Mouse (Mus musculus) erythroblast, adult 5-6 weeks (primary cell): ENCODE data around the gene Fbxl8. TPM values are rescaled to one million over a fixed set of nuclear protein-coding genes. Genes with fewer than 3 reads are reported as not detected.

Experiments used
- ATAC-seq: replicated peaks from 2 replicates; pipeline ENCODE4 v1.8.0; 2016; ENCODE audit warnings: moderate number of reproducible peaks, mild to moderate bottlenecking, moderate TSS enrichment, inconsistent platforms; ENCODE audit not compliant: poor library complexity, low FRiP score, severe bottlenecking
- total RNA-seq, 2 experiments: library from RNA; stranded (forward) in 1 of 2; stranded (reverse) in 1 of 2; fragments of 150-400 nt in 1 of 2; fragments of 200-764, 138-1000 nt in 1 of 2; gene quantifications; 2 replicates each; pipeline versions ENCODE4 v1.2.3 to v1.2.4; 2015 to 2017; ENCODE audit warnings: low replicate concordance in 2 of 2

Fbxl8 gene
- total RNA-seq, 2 experiments from 2014 or later, result 0.94 to 3.5 TPM

DNA sequence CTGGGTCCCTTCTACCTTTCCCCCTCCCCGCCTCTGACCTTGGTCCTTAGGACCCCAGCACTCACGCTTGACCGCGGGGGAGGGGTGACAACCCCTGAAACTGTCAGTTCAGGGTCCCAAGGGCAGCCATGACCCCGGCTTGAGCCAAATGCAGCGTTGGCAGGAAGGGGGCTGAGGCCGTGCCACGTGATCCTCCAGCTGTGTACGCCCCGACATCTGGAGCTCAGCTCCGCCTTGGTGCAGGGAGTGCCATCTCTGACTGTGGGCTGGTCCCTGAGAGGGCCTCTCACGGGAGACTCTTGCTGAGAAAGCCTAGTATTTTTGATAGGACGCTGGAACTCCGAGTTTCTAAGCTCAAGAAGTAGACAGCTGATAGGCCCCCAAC lies 9.5 kb upstream of the Fbxl8 start, which contains the start of gene B3gnt9:
B3gnt9 (minus strand) TSS at position 188 of the 385 bp plus-strand sequence.
- peak; percentile 73 for ATAC-seq

DNA sequence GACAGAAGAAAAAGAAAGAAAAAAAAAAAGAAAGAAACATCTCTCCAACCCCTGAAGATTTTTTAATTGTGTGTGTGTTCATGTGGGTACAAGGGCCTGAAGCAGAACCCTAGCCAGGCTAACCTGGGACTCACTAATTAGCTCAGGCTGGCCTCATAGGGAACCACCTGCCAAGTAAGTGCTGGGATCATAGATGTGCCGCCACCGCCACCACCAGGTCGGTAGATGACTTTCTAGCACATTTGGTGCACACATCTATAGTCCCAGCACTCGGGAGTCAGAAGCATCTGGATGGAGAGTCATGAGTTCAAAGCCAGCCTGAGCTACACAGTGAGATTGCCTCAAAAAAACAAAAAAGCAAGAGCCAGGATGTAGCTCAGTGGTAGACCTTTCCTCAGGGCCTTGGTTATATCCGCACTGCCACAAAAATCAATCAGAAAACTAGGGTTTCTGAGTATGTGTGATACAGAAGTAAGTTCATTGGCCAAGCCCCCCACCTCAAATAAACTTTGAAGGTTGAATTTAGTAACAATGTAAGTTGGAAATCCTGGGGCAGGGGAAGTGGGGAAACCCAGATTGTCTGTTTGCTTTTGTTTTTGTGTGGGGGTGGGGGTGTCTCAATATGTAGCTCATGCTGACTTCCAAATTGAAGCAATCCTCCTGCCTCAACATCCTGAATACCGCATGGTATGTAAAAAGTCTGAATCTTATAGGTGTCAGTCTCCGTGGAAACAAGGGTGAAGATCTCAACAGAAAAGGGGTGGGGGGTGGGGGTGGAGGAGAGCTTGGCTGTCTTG lies 6.9 kb upstream of the Fbxl8 start:
- ATAC-seq, result no peak

GRCm38 (mm10) chr8:105258911-105259720 lies 5.3 kb upstream of the Fbxl8 start:
- peak; percentile 7; the same call in 1 of the 2 replicates for ATAC-seq

- ATAC-seq, result peak; percentile 66
Measured at GRCm38 (mm10) chr8:105259721-105260320, 4.6 kb upstream of the Fbxl8 start.

- no peak for ATAC-seq
Measured at GRCm38 (mm10) chr8:105260371-105261099, 3.9 kb upstream of the Fbxl8 start.

DNA sequence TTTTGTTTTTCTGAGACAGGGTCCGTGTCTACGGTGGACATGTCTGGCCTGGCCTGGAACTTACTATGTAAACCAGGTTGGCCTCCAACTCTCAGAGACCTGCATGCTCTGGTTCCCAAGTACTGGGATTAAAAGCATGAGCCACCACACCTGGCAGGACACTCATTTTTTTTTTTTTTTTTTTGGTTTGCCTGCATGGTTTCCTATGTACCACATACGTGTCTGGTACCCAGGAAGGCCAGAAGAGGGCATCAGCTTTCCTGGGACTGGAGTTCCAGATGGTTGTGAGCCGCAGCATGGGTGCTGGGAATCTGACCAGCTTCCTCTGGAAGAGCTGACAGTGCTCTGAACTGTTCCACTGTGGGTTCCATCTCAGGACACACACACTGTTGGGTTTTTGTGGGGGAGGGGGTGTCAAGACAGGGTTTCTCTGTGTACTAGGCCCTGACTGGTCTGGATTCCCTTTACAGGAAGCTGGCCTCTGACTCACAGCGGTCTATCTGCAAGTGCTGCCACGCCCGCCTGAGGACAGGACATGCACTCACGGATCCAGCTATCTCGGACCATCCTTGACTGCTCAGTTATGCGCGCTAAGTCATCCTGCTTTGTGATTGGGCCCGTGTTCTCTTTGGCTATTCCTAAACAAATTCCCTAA lies 3.0 kb upstream of the Fbxl8 start:
- ATAC-seq, result no peak

DNA sequence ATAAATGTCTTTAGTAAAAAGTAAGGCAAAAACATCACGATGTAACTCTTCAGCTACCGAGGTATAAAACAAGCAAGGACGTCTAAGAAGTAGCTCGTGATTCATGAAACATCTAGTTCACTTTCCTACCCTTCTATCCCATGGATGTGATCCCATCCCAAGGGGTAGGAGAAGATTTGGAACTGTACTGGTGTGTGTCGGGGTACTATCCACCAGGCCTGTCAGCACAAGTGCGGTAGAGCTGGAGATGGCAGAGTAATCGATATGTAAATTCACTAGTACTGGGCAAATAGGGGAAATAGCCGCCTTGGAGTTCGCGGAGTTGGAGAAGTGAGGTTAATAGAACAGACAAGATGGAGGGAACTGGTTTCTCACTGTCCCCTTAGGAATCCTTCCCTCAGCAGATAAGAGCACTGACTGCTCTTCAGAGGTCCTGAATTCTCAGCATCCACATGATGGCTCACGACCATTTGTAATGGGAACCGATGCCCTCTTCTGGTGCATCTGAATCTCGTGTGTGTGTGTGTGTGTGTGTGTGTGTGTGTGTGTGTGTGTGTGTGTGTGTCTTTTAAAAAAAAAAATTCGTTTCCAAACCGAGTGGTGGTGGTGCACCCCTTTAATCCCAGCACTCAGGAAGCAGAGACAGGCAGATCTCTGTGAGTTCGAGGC lies 1.1 kb upstream of the Fbxl8 start:
- no peak for ATAC-seq

GRCm38 (mm10) chr8:105265128-105265527 lies 680 bp downstream of the Fbxl8 start:
- no peak for ATAC-seq

DNA sequence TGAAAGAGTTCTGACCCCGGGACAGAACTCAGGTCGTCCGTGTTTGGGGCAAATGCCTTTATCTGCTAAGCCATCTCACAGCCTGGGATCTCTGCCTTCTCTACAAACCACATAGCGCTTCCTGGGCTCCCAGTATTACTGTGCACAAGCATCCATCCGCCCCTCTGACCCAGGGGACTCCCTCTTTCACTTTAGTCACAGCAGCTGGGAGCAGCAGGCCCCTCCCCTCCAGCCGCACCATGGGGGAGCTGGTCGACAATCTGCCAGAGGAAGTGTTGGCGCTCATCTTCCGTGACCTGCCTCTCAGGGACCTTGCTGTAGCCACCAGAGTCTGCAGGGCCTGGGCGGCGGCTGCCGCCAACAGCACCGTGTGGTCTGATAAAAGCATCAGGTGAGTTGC lies 2.3 kb downstream of the Fbxl8 start:
- no peak for ATAC-seq

DNA sequence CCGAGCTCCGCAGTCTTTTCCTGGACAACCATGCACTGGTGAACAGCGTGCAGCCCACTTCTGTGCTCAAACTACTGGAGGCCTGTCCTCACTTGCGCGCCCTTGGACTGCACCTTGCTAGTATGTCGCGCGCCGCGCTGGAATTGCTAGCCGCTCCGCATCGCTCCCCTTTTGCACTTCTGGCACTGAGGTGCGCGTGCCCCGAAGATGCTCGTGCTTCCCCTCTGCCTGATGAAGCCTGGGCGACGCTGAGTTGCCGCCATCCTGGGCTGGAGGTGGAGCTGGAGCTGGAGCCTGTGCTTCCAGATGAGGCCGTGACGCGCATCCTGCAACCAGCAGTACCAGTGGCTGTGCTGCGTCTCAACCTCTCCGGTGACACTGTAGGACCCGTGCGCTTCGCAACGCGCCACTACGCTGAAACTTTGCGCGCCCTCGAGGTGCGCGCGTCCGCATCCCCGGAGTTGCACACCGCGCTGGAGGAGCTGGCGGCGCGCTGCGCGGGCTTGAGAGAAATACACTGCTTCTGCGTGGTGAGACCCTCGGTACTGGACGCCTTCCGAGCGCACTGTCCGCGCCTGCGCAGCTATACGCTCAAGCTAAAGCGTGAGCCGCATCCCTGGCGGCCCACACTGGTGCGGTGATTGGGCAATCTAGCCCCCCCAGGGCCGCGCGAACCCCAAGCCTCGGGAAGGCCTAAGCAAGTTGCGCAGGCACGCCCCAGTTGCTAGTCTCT lies 4.1 kb downstream of the Fbxl8 start:
- no peak for ATAC-seq

- no peak for ATAC-seq
Measured at GRCm38 (mm10) chr8:105269075-105269458, 4.6 kb downstream of the Fbxl8 start.

DNA sequence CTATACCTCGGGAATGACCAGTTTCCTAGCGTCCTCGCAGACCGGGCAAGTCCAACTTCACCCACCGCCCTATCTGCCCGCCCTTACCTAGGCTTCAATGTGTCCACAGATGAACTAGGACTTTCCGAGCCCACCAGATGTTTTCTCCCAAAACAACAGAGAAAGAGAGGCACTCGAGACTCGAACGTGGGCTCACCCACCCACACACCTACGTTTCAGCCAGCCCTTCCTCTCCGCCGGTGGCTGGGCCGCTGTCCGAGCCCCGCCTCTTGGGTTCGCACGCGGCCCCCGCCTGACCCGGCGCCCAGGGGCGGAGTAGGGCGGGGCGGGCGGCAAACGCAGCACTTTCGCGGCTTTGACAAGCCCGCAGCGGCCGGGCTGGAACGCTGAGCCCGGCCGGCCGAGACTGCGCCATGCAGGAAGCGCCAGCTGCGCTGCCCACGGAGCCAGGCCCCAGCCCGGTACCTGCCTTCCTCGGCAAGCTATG lies 5.1 kb downstream of the Fbxl8 start, which contains the start of gene Hsf4:
Hsf4 (plus strand) TSS at position 341 of the 487 bp plus-strand sequence.
- no peak for ATAC-seq

DNA sequence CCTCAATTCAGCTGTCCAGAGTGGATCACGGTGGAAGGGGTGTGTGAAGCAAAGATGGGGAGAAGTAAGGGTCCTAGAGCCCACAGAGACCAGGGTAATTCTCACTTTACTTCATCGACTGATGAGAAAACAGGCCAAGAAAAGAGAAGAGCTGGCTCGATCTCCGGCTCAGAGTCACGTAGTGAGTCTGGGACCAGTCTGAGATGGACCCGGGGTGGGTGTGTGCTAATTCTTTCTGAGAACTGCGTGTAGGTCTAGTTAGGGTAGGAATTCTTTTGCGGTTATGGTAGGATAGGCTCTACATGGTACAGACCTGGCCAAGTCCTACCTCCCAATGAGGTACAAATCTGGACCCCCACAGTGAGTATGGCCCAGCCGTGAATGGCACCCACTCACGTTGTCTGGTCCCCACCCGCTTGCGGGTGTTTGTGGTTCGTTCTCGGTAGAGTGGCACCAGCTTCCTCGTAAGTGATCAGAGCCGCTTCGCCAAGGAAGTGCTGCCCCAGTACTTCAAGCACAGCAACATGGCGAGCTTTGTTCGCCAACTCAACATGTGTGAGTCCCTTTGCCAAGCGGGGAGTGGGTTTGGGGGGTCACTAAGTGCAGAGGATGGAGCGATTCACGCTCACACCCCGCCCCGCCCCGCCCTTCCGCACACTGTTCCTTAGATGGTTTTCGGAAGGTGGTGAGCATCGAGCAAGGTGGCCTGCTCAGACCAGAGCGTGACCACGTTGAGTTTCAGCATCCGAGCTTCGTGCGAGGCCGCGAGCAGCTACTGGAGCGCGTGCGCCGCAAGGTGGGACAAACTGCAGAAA lies 5.9 kb downstream of the Fbxl8 start:
- no peak for ATAC-seq

GRCm38 (mm10) chr8:105270916-105271186 lies 6.4 kb downstream of the Fbxl8 start:
- ATAC-seq, result no peak

GRCm38 (mm10) chr8:105275387-105275786 lies 10.9 kb downstream of the Fbxl8 start:
- ATAC-seq, result no peak

- no peak for ATAC-seq
Measured at GRCm38 (mm10) chr8:105275840-105276239, 11.4 kb downstream of the Fbxl8 start, which contains the start of gene Nol3. Gene Nol3, plus strand, starts transcription at chr8:105276140.
